Mouse (Mus musculus): ENCODE data around the gene Gm2022.
"Not testable (repeated sequence)": the region's sequence is repeated elsewhere in the genome, so short reads cannot be mapped to it uniquely, and the experiment has no call there.

GRCm38 (mm10) chr12:87861740-87862692, 33.2 kb upstream of the Gm2022 start:
- not testable (repeated sequence) for TF ChIP-seq POLR2A (IDR thresholded peaks at IDR 0.05; ENCODE audit: borderline replicate concordance, extremely low read depth, low read depth, low read length); CTCF (IDR thresholded peaks at IDR 0.05; ENCODE audit: insufficient read depth, low read length)

Measured in lung, adult 2 months (tissue).